Comparison of ENCODE assay signal across 29 mouse cellular contexts in the genomic region with DNA sequence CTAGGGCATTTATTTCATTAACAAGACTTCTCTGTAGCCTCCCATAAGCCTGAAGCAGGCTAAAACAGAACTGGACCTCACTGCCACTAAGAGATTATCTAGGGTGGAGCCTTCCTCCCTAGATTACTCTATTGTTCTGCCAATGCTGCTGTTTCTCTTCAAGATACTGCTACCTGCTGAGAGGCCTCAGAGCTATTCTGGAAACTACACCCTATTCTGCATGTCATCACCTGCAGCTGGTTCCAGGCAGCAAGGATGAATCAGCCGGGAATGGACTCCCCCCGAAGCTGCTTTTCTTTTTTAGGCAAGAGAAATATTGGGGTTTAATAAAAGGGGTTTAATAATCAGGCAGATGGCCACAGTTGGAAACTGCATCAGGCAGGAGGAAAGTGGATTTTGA. TPM values are rescaled to one million over a fixed set of nuclear protein-coding genes. Genes with fewer than 3 reads are reported as not detected.
"Had no signal": no experiment of that assay in that cellular context is flagged by ENCODE, and none has a peak within 500 bp of the region (broad histone marks: within the 10 kb centered on the region; RNA-seq: fewer than 3 reads in every experiment).

No protein-coding gene starts in this region.

- H3K27ac ChIP-seq: limb, embryonic 12.5 days; limb, embryonic 15.5 days; liver, embryonic 14.5 days; midbrain, embryonic 10.5 days; midbrain, embryonic 13.5 days; neural tube, embryonic 13.5 days had no signal

- H3K4me2 ChIP-seq: limb, embryonic 12.5 days; limb, embryonic 15.5 days; liver, embryonic 11.5 days; lung, embryonic 14.5 days; midbrain, embryonic 13.5 days; neural tube, embryonic 13.5 days had no signal

- ATAC-seq: liver, postnatal 0 days; lung, postnatal 0 days; midbrain, embryonic 13.5 days; midbrain, embryonic 16.5 days had no signal

- DNase-seq: kidney, postnatal 14 days; kidney, postnatal 4 days; left cerebral cortex, postnatal 4 days; liver, postnatal 0 days; lung, embryonic 14.5 days; retina, postnatal 1 day; thymus, adult 18-20 months; thymus, postnatal 36 days had no signal

- H3K4me1 ChIP-seq: limb, embryonic 12.5 days; limb, embryonic 15.5 days; megakaryocyte, embryonic 14.5 days; midbrain, embryonic 10.5 days; midbrain, embryonic 13.5 days; neural tube, embryonic 13.5 days had no signal

- H3K4me3 ChIP-seq: limb, embryonic 12.5 days; limb, embryonic 15.5 days; megakaryocyte, embryonic 14.5 days; midbrain, embryonic 10.5 days; midbrain, embryonic 13.5 days; myocyte; neural tube, embryonic 13.5 days had no signal

- H3K9ac ChIP-seq: limb, embryonic 12.5 days; limb, embryonic 15.5 days; liver, embryonic 14.5 days; liver, postnatal 0 days; lung, embryonic 14.5 days; midbrain, embryonic 13.5 days; neural tube, embryonic 13.5 days had no signal

- H3K36me3 ChIP-seq: limb, embryonic 12.5 days; limb, embryonic 15.5 days; midbrain, embryonic 10.5 days; midbrain, embryonic 13.5 days; neural tube, embryonic 13.5 days had no signal

- H3K27me3 ChIP-seq: limb, embryonic 12.5 days; limb, embryonic 15.5 days; megakaryocyte, embryonic 14.5 days; midbrain, embryonic 13.5 days; neural tube, embryonic 13.5 days had no signal

- H3K9me3 ChIP-seq: limb, embryonic 12.5 days; limb, embryonic 15.5 days; megakaryocyte, embryonic 14.5 days; midbrain, embryonic 10.5 days; midbrain, embryonic 13.5 days; neural tube, embryonic 13.5 days had no signal

RNA-seq across cellular contexts. Expression of gene Olfr923, which starts 6.7 kb away (rescaled TPM):
- total RNA-seq: layer of hippocampus, adult 18-20 months; layer of hippocampus, postnatal 14 days; left cerebral cortex, adult 8-10 months; left cerebral cortex, postnatal 14 days; left cerebral cortex, postnatal 4 days; monocyte, adult 5-6 weeks; neutrophil, adult 5-6 weeks had no signal
- polyA plus RNA-seq: limb, embryonic 12.5 days; limb, embryonic 15.5 days; liver, embryonic 11.5 days; liver, embryonic 14.5 days; liver, postnatal 0 days; lung, embryonic 14.5 days; lung, postnatal 0 days; midbrain, embryonic 10.5 days; midbrain, embryonic 13.5 days; midbrain, embryonic 16.5 days; myocyte; neural tube, embryonic 13.5 days; small intestine, adult 2 months; spleen, adult 2 months; stomach, embryonic 16.5 days; testis, adult 2 months had no signal

RNA-seq across cellular contexts. Expression of gene Olfr924, which starts 11.2 kb away (rescaled TPM):
- total RNA-seq: layer of hippocampus, adult 18-20 months; layer of hippocampus, postnatal 14 days; left cerebral cortex, adult 8-10 months; left cerebral cortex, postnatal 14 days; left cerebral cortex, postnatal 4 days; monocyte, adult 5-6 weeks; neutrophil, adult 5-6 weeks had no signal
- polyA plus RNA-seq: limb, embryonic 12.5 days; limb, embryonic 15.5 days; liver, embryonic 11.5 days; liver, embryonic 14.5 days; liver, postnatal 0 days; lung, embryonic 14.5 days; lung, postnatal 0 days; midbrain, embryonic 10.5 days; midbrain, embryonic 13.5 days; midbrain, embryonic 16.5 days; myocyte; neural tube, embryonic 13.5 days; small intestine, adult 2 months; spleen, adult 2 months; stomach, embryonic 16.5 days; testis, adult 2 months had no signal

RNA-seq across cellular contexts. Expression of gene Olfr922, which starts 18.6 kb away (rescaled TPM):
- total RNA-seq: layer of hippocampus, adult 18-20 months; layer of hippocampus, postnatal 14 days; left cerebral cortex, adult 8-10 months; left cerebral cortex, postnatal 14 days; left cerebral cortex, postnatal 4 days; monocyte, adult 5-6 weeks; neutrophil, adult 5-6 weeks had no signal
- polyA plus RNA-seq: limb, embryonic 12.5 days; limb, embryonic 15.5 days; liver, embryonic 11.5 days; liver, embryonic 14.5 days; liver, postnatal 0 days; lung, embryonic 14.5 days; lung, postnatal 0 days; midbrain, embryonic 10.5 days; midbrain, embryonic 13.5 days; midbrain, embryonic 16.5 days; myocyte; neural tube, embryonic 13.5 days; small intestine, adult 2 months; spleen, adult 2 months; stomach, embryonic 16.5 days; testis, adult 2 months had no signal

RNA-seq across cellular contexts. Expression of gene Olfr26, which starts 21.8 kb away (rescaled TPM):
- total RNA-seq: layer of hippocampus, adult 18-20 months; layer of hippocampus, postnatal 14 days; left cerebral cortex, adult 8-10 months; left cerebral cortex, postnatal 14 days; left cerebral cortex, postnatal 4 days; monocyte, adult 5-6 weeks; neutrophil, adult 5-6 weeks had no signal
- polyA plus RNA-seq: limb, embryonic 12.5 days; limb, embryonic 15.5 days; liver, embryonic 11.5 days; liver, embryonic 14.5 days; liver, postnatal 0 days; lung, embryonic 14.5 days; lung, postnatal 0 days; midbrain, embryonic 10.5 days; midbrain, embryonic 13.5 days; midbrain, embryonic 16.5 days; myocyte; neural tube, embryonic 13.5 days; small intestine, adult 2 months; spleen, adult 2 months; stomach, embryonic 16.5 days; testis, adult 2 months had no signal

RNA-seq across cellular contexts. Expression of gene Olfr926, which starts 43.9 kb away (rescaled TPM):
- total RNA-seq: layer of hippocampus, adult 18-20 months; layer of hippocampus, postnatal 14 days; left cerebral cortex, adult 8-10 months; left cerebral cortex, postnatal 14 days; left cerebral cortex, postnatal 4 days; monocyte, adult 5-6 weeks; neutrophil, adult 5-6 weeks had no signal
- polyA plus RNA-seq: limb, embryonic 12.5 days; limb, embryonic 15.5 days; liver, embryonic 11.5 days; liver, embryonic 14.5 days; liver, postnatal 0 days; lung, embryonic 14.5 days; lung, postnatal 0 days; midbrain, embryonic 10.5 days; midbrain, embryonic 13.5 days; midbrain, embryonic 16.5 days; myocyte; neural tube, embryonic 13.5 days; small intestine, adult 2 months; spleen, adult 2 months; stomach, embryonic 16.5 days; testis, adult 2 months had no signal
